Comparison of ENCODE assay signal across 7 mouse cellular contexts in genomic region chr9:34901216-34901615, GRCm38 (mm10).
"Had no signal": no experiment of that assay in that cellular context is flagged by ENCODE, and none has a peak within 500 bp of the region (broad histone marks: within the 10 kb centered on the region; RNA-seq: fewer than 3 reads in every experiment).

No protein-coding gene starts in this region.

- DNase-seq: lung, adult 2 months; lung, postnatal 14 days; lung, postnatal 36 days; right cerebral cortex, postnatal 14 days; thymus, adult 2 months; thymus, postnatal 25 days; thymus, postnatal 4 days had no signal
